Mouse (Mus musculus) lung, postnatal 0 days (tissue): ENCODE measurements around the gene Stx12.

Experiments
- CTCF ChIP-seq: IDR thresholded peaks from 2 replicates; pipeline ENCODE4 v1.5.1; 2016; ENCODE audit warnings: antibody characterized with exemption, mild to moderate bottlenecking
- EP300 ChIP-seq: IDR thresholded peaks from 2 replicates; pipeline ENCODE4 v1.6.1; 2016; ENCODE audit warnings: antibody characterized with exemption, mild to moderate bottlenecking, control low read depth

GRCm38 (mm10) chr4:132805599-132806197, 78.6 kb downstream of the Stx12 start:
- TF ChIP-seq EP300 (no peak), CTCF (no peak)
